Mouse (Mus musculus) neural tube, embryonic 15.5 days (tissue): Measurements from ENCODE around the gene Myo3b. TPM values are rescaled to one million over a fixed set of nuclear protein-coding genes. Genes with fewer than 3 reads are reported as not detected.

Source experiments
- ATAC-seq: fragments of 200-750 bp; cut with Nextera tagmentation; 2 replicates; pipeline ENCODE4 v1.8.0; 2017; ENCODE audit warnings: mild to moderate bottlenecking, moderate TSS enrichment, moderate library complexity; ENCODE audit not compliant: low FRiP score
- H3K27ac ChIP-seq: fragments of 300-500 bp; sonication (generic); replicated peaks from 2 replicates; pipeline ENCODE4 v1.5.1; 2015; ENCODE audit warnings: mild to moderate bottlenecking, inconsistent platforms
- H3K27me3 ChIP-seq: fragments of 300-500 bp; sonication (generic); replicated peaks from 2 replicates; pipeline ENCODE4 v1.6.1; 2015; ENCODE audit warnings: inconsistent platforms
- H3K36me3 ChIP-seq: fragments of 300-500 bp; sonication (generic); 2 replicates; pipeline ENCODE4 v1.6.1; 2015; ENCODE audit warnings: inconsistent platforms
- H3K4me1 ChIP-seq: fragments of 300-500 bp; sonication (generic); 2 replicates; pipeline ENCODE4 v1.6.1; 2015; ENCODE audit warnings: inconsistent platforms
- H3K4me2 ChIP-seq: fragments of 300-500 bp; sonication (generic); 2 replicates; pipeline ENCODE4 v1.6.1; 2015; ENCODE audit warnings: inconsistent platforms, mild to moderate bottlenecking, moderate library complexity
- H3K4me3 ChIP-seq: fragments of 300-500 bp; sonication (generic); replicated peaks from 2 replicates; pipeline ENCODE4 v1.5.1; 2015; ENCODE audit warnings: mild to moderate bottlenecking, inconsistent platforms
- H3K9ac ChIP-seq: fragments of 300-500 bp; sonication (generic); replicated peaks from 2 replicates; pipeline ENCODE4 v1.6.1; 2015; ENCODE audit warnings: mild to moderate bottlenecking, inconsistent platforms
- H3K9me3 ChIP-seq: fragments of 300-500 bp; sonication (generic); replicated peaks from 2 replicates; pipeline ENCODE4 v1.6.1; 2016; ENCODE audit warnings: inconsistent platforms
- WGBS: fragments of 180-500 bp; shearing (Covaris S2); methylation state at CpG from one replicate; pipeline ENCODE4 v1.1.7; 2015; ENCODE audit warnings: mixed read lengths; 5-methylcytosine and 5-hydroxymethylcytosine counted together
- polyA plus RNA-seq: library from polyadenylated mRNA; unstranded; fragments of >200 nt; fragmentation: Nextera tagmentation; extraction: Ambion mirVana; gene quantifications from 2 replicates; pipeline ENCODE4 v1.2.1, GENCODE M21; 2015

Gene Myo3b
- polyA plus RNA-seq, 1 experiment from 2014 or later = 0.19 TPM

- no peak for ATAC-seq
- H3K27ac ChIP-seq = no peak overlapping the region
- H3K4me2 ChIP-seq = no peak overlapping the region
- H3K27me3 ChIP-seq = no peaks in the 10 kb centered on the region
- H3K36me3 ChIP-seq = no peaks in the 10 kb centered on the region
- H3K4me3 ChIP-seq = no peak overlapping the region
- H3K4me1 ChIP-seq = peaks cover 29% of the 10 kb centered on the region
- WGBS = 35% methylated on average over 2 of the region's 2 CpGs
- no peaks in the 10 kb centered on the region for H3K9me3 ChIP-seq
- no peak overlapping the region for H3K9ac ChIP-seq
Measured at GRCm38 (mm10) chr2:70260646-70261195, 221.8 kb downstream of the Myo3b start.

GRCm38 (mm10) chr2:70261703-70262564 is 223.0 kb downstream of the Myo3b start:
- H3K36me3 ChIP-seq = no peaks in the 10 kb centered on the region
- peak; percentile 59; the same call in 1 of the 2 replicates for ATAC-seq
- no peak overlapping the region for H3K9ac ChIP-seq
- H3K4me3 ChIP-seq = no peak overlapping the region
- H3K4me1 ChIP-seq = peaks cover 29% of the 10 kb centered on the region
- no peaks in the 10 kb centered on the region for H3K9me3 ChIP-seq
- no peak overlapping the region for H3K4me2 ChIP-seq
- H3K27ac ChIP-seq = peak overlapping the region; percentile 61; the same call in 1 of the 2 replicates
- H3K27me3 ChIP-seq = no peaks in the 10 kb centered on the region
- WGBS = 76% methylated on average over 8 of the region's 8 CpGs

- Histone ChIP-seq H3K4me2 (no peak overlapping the region), H3K4me3 (no peak overlapping the region), H3K4me1 (peaks cover 29% of the 10 kb centered on the region), H3K27ac (peak overlapping the region; percentile 61), H3K36me3 (no peaks in the 10 kb centered on the region), H3K9me3 (no peaks in the 10 kb centered on the region), H3K27me3 (no peaks in the 10 kb centered on the region), H3K9ac (no peak overlapping the region)
- 25% methylated on average over 9 of the region's 9 CpGs for WGBS
- peak; percentile 38; the same call in 1 of the 2 replicates for ATAC-seq
Measured at GRCm38 (mm10) chr2:70262565-70263082, 223.7 kb downstream of the Myo3b start.

- Histone ChIP-seq H3K9ac (no peak overlapping the region), H3K27me3 (no peaks in the 10 kb centered on the region), H3K36me3 (no peaks in the 10 kb centered on the region), H3K27ac (no peak overlapping the region), H3K4me3 (no peak overlapping the region), H3K4me2 (no peak overlapping the region), H3K9me3 (no peaks in the 10 kb centered on the region), H3K4me1 (0 out of 2 replicates have a peak, but pooled peaks cover 5% of the 10 kb centered on the region)
- no peak for ATAC-seq
- WGBS = 23% methylated on average over 13 of the region's 13 CpGs
Measured at GRCm38 (mm10) chr2:70278425-70279277, 239.7 kb downstream of the Myo3b start.

- ATAC-seq = no peak
- Histone ChIP-seq H3K27me3 (no peaks in the 10 kb centered on the region), H3K4me2 (no peak overlapping the region), H3K4me3 (no peak overlapping the region), H3K27ac (no peak overlapping the region), H3K9me3 (no peaks in the 10 kb centered on the region), H3K4me1 (no peaks in the 10 kb centered on the region), H3K9ac (no peak overlapping the region), H3K36me3 (no peaks in the 10 kb centered on the region)
- 52% methylated on average over 1 of the region's 1 CpGs for WGBS
Measured at GRCm38 (mm10) chr2:70284109-70284508, 245.2 kb downstream of the Myo3b start.

GRCm38 (mm10) chr2:70291063-70291462 is 252.1 kb downstream of the Myo3b start:
- Histone ChIP-seq H3K9ac (no peak overlapping the region), H3K9me3 (no peaks in the 10 kb centered on the region), H3K36me3 (no peaks in the 10 kb centered on the region), H3K27ac (no peak overlapping the region), H3K4me1 (no peaks in the 10 kb centered on the region), H3K27me3 (no peaks in the 10 kb centered on the region), H3K4me2 (no peak overlapping the region), H3K4me3 (no peak overlapping the region)
- 65% methylated on average over 5 of the region's 5 CpGs for WGBS
- ATAC-seq = no peak

GRCm38 (mm10) chr2:70292776-70293175 is 253.8 kb downstream of the Myo3b start:
- Histone ChIP-seq H3K9ac (no peak overlapping the region), H3K36me3 (no peaks in the 10 kb centered on the region), H3K4me1 (no peaks in the 10 kb centered on the region), H3K4me2 (no peak overlapping the region), H3K9me3 (no peaks in the 10 kb centered on the region), H3K27ac (no peak overlapping the region), H3K27me3 (no peaks in the 10 kb centered on the region), H3K4me3 (no peak overlapping the region)
- 75% methylated on average over 3 of the region's 3 CpGs for WGBS
- no peak for ATAC-seq

- Histone ChIP-seq H3K4me2 (no peak overlapping the region), H3K27ac (no peak overlapping the region), H3K9ac (no peak overlapping the region), H3K9me3 (no peaks in the 10 kb centered on the region), H3K4me1 (0 out of 2 replicates have a peak, but pooled peaks cover 3% of the 10 kb centered on the region), H3K27me3 (no peaks in the 10 kb centered on the region), H3K36me3 (no peaks in the 10 kb centered on the region), H3K4me3 (no peak overlapping the region)
- ATAC-seq = no peak
Measured at GRCm38 (mm10) chr2:70302905-70303304, 264.0 kb downstream of the Myo3b start.

- H3K27ac ChIP-seq = no peak overlapping the region
- H3K9me3 ChIP-seq = no peaks in the 10 kb centered on the region
- no peak overlapping the region for H3K4me3 ChIP-seq
- WGBS = 66% methylated on average over 9 of the region's 9 CpGs
- no peaks in the 10 kb centered on the region for H3K4me1 ChIP-seq
- no peak for ATAC-seq
- H3K36me3 ChIP-seq = no peaks in the 10 kb centered on the region
- H3K4me2 ChIP-seq = no peak overlapping the region
- no peak overlapping the region for H3K9ac ChIP-seq
- no peaks in the 10 kb centered on the region for H3K27me3 ChIP-seq
Measured at GRCm38 (mm10) chr2:70315125-70315524, 276.2 kb downstream of the Myo3b start.

- 89% methylated on average over 3 of the region's 3 CpGs for WGBS
- no peaks in the 10 kb centered on the region for H3K4me1 ChIP-seq
- no peaks in the 10 kb centered on the region for H3K9me3 ChIP-seq
- no peak overlapping the region for H3K4me3 ChIP-seq
- ATAC-seq = no peak
- H3K27ac ChIP-seq = no peak overlapping the region
- H3K27me3 ChIP-seq = no peaks in the 10 kb centered on the region
- no peaks in the 10 kb centered on the region for H3K36me3 ChIP-seq
- no peak overlapping the region for H3K4me2 ChIP-seq
- no peak overlapping the region for H3K9ac ChIP-seq
Measured at GRCm38 (mm10) chr2:70315734-70316133, 276.8 kb downstream of the Myo3b start.

- H3K4me3 ChIP-seq = no peak overlapping the region
- H3K27me3 ChIP-seq = no peaks in the 10 kb centered on the region
- no peak overlapping the region for H3K9ac ChIP-seq
- no peak overlapping the region for H3K27ac ChIP-seq
- no peaks in the 10 kb centered on the region for H3K36me3 ChIP-seq
- no peak for ATAC-seq
- WGBS = 22% methylated on average over 6 of the region's 6 CpGs
- H3K9me3 ChIP-seq = no peaks in the 10 kb centered on the region
- no peak overlapping the region for H3K4me2 ChIP-seq
- H3K4me1 ChIP-seq = no peaks in the 10 kb centered on the region
Measured at GRCm38 (mm10) chr2:70317850-70318249, 278.9 kb downstream of the Myo3b start.
